Mouse (Mus musculus): Measurements from ENCODE around the gene Nrip3.

GRCm38 (mm10) chr7:109731626-109732025 lies 50.2 kb downstream of the Nrip3 start, which contains the start of gene Ascl3:
- no peak for TF ChIP-seq CTCF (IDR thresholded peaks at IDR 0.05; ENCODE audit: borderline replicate concordance, control insufficient read depth, extremely low read depth, insufficient read depth, low read length, poor library complexity)
- TF ChIP-seq POLR2A (IDR thresholded peaks at IDR 0.05; ENCODE audit: control insufficient read depth, extremely low read depth, insufficient read depth, low read length, poor library complexity): no peak

Measured in thymus, adult 2 months (tissue).